Mouse (Mus musculus) megakaryocyte, embryonic 14.5 days (primary cell): ENCODE results near the gene Reep6. TPM values are rescaled to one million over a fixed set of nuclear protein-coding genes. Genes with fewer than 3 reads are reported as not detected.

Experiments used
- H3K27me3 ChIP-seq: replicated peaks from 2 replicates; pipeline ENCODE3; 2012; ENCODE audit warnings: inconsistent platforms
- H3K36me3 ChIP-seq: replicated peaks from 2 replicates; pipeline ENCODE3; 2012; ENCODE audit warnings: low read length, inconsistent platforms, mixed read lengths
- H3K4me1 ChIP-seq: 2 replicates; pipeline ENCODE4 v1.6.1; 2012; ENCODE audit warnings: inconsistent platforms
- H3K4me3 ChIP-seq: replicated peaks from 2 replicates; pipeline ENCODE3; 2012; ENCODE audit warnings: moderate library complexity, mild to moderate bottlenecking, inconsistent platforms
- H3K9me3 ChIP-seq: 2 replicates; pipeline ENCODE4 v1.6.1; 2012; ENCODE audit warnings: inconsistent platforms
- FLI1 ChIP-seq: IDR thresholded peaks from 2 replicates; pipeline ENCODE4 v1.6.1; 2012; ENCODE audit warnings: low read length, inconsistent platforms, mixed read lengths
- GATA1 ChIP-seq: IDR thresholded peaks from 3 replicates; pipeline ENCODE4 v1.6.1; 2012; ENCODE audit warnings: mixed read lengths, low read length, inconsistent platforms, borderline replicate concordance
- polyA plus RNA-seq: library from polyadenylated mRNA; stranded (reverse); fragments of >175 nt; gene quantifications from 2 replicates; pipeline ENCODE4 v1.2.3, GENCODE M21; 2012; ENCODE audit warnings: low replicate concordance; ENCODE audit not compliant: insufficient read depth

The Reep6 gene
- polyA plus RNA-seq, 1 experiment: 19.0 TPM

GRCm38 (mm10) chr10:80365736-80366135, 36.0 kb downstream of the Reep6 start:
- TF ChIP-seq FLI1 (no peak), GATA1 (no peak)
- Histone ChIP-seq H3K36me3 (no peaks in the 10 kb centered on the region), H3K4me3 (no peak overlapping the region), H3K9me3 (peaks cover 27% of the 10 kb centered on the region), H3K4me1 (peaks cover 12% of the 10 kb centered on the region; the same call in 1 of the 2 replicates), H3K27me3 (peaks cover 76% of the 10 kb centered on the region)

- peaks cover 69% of the 10 kb centered on the region for H3K27me3 ChIP-seq
- H3K4me1 ChIP-seq: peaks cover 27% of the 10 kb centered on the region
- H3K9me3 ChIP-seq: peaks cover 17% of the 10 kb centered on the region
- no peaks in the 10 kb centered on the region for H3K36me3 ChIP-seq
- H3K4me3 ChIP-seq: peak overlapping the region; percentile 59
- TF ChIP-seq GATA1: no peak
- TF ChIP-seq FLI1: no peak
Measured at GRCm38 (mm10) chr10:80367954-80368353, 38.2 kb downstream of the Reep6 start.

GRCm38 (mm10) chr10:80368392-80368791, 38.6 kb downstream of the Reep6 start:
- Histone ChIP-seq H3K4me1 (peaks cover 27% of the 10 kb centered on the region), H3K27me3 (peaks cover 69% of the 10 kb centered on the region), H3K9me3 (peaks cover 15% of the 10 kb centered on the region), H3K36me3 (no peaks in the 10 kb centered on the region), H3K4me3 (no peak overlapping the region)
- TF ChIP-seq GATA1: no peak

GRCm38 (mm10) chr10:80369995-80370747, 40.4 kb downstream of the Reep6 start:
- peaks cover 27% of the 10 kb centered on the region for H3K4me1 ChIP-seq
- TF ChIP-seq FLI1 (no peak), GATA1 (no peak)
- peaks cover 52% of the 10 kb centered on the region for H3K27me3 ChIP-seq
- peaks cover 15% of the 10 kb centered on the region for H3K9me3 ChIP-seq
- H3K4me3 ChIP-seq: no peak overlapping the region
- H3K36me3 ChIP-seq: no peaks in the 10 kb centered on the region

- Histone ChIP-seq H3K9me3 (peaks cover 13% of the 10 kb centered on the region), H3K27me3 (peaks cover 41% of the 10 kb centered on the region), H3K4me3 (no peak overlapping the region), H3K4me1 (peaks cover 27% of the 10 kb centered on the region), H3K36me3 (no peaks in the 10 kb centered on the region)
- TF ChIP-seq FLI1 (no peak), GATA1 (no peak)
Measured at GRCm38 (mm10) chr10:80371411-80371966, 41.7 kb downstream of the Reep6 start.

GRCm38 (mm10) chr10:80371983-80372382, 42.2 kb downstream of the Reep6 start:
- TF ChIP-seq GATA1 (no peak), FLI1 (no peak)
- Histone ChIP-seq H3K9me3 (peaks cover 9% of the 10 kb centered on the region), H3K4me3 (no peak overlapping the region), H3K4me1 (peaks cover 27% of the 10 kb centered on the region), H3K36me3 (no peaks in the 10 kb centered on the region), H3K27me3 (peaks cover 36% of the 10 kb centered on the region)

GRCm38 (mm10) chr10:80372706-80373105, 43.0 kb downstream of the Reep6 start:
- Histone ChIP-seq H3K9me3 (peaks cover 13% of the 10 kb centered on the region), H3K27me3 (peaks cover 29% of the 10 kb centered on the region), H3K4me3 (no peak overlapping the region), H3K36me3 (no peaks in the 10 kb centered on the region), H3K4me1 (peaks cover 23% of the 10 kb centered on the region)
- no peak for TF ChIP-seq GATA1
- no peak for TF ChIP-seq FLI1

- Histone ChIP-seq H3K4me3 (no peak overlapping the region), H3K9me3 (peaks cover 7% of the 10 kb centered on the region; the same call in 1 of the 2 replicates), H3K36me3 (no peaks in the 10 kb centered on the region), H3K27me3 (peaks cover 27% of the 10 kb centered on the region), H3K4me1 (peaks cover 22% of the 10 kb centered on the region)
- TF ChIP-seq GATA1 (no peak), FLI1 (no peak)
Measured at GRCm38 (mm10) chr10:80374063-80374462, 44.3 kb downstream of the Reep6 start.

GRCm38 (mm10) chr10:80376160-80376559, 46.4 kb downstream of the Reep6 start:
- H3K27me3 ChIP-seq: peaks cover 22% of the 10 kb centered on the region
- peaks cover 19% of the 10 kb centered on the region for H3K4me1 ChIP-seq
- TF ChIP-seq FLI1: no peak
- peaks cover 7% of the 10 kb centered on the region; the same call in 1 of the 2 replicates for H3K9me3 ChIP-seq
- H3K4me3 ChIP-seq: no peak overlapping the region
- H3K36me3 ChIP-seq: peaks cover 10% of the 10 kb centered on the region

GRCm38 (mm10) chr10:80377716-80378115, 48.0 kb downstream of the Reep6 start:
- Histone ChIP-seq H3K4me1 (peaks cover 7% of the 10 kb centered on the region; the same call in 1 of the 2 replicates), H3K36me3 (peaks cover 25% of the 10 kb centered on the region), H3K27me3 (peaks cover 15% of the 10 kb centered on the region), H3K9me3 (peaks cover 7% of the 10 kb centered on the region; the same call in 1 of the 2 replicates), H3K4me3 (no peak overlapping the region)
- no peak for TF ChIP-seq GATA1
- TF ChIP-seq FLI1: no peak
